Mouse (Mus musculus): ENCODE data around the gene Cldn3.

GRCm38 (mm10) chr5:135008671-135009589 lies 22.9 kb downstream of the Cldn3 start, which contains the start of gene Abhd11:
- TF ChIP-seq CTCF (IDR thresholded peaks at IDR 0.05; ENCODE audit: borderline replicate concordance, control insufficient read depth, extremely low read depth, insufficient read depth, low read length, poor library complexity) (peak; percentile 2; the same call in 1 of the 2 replicates), POLR2A (IDR thresholded peaks at IDR 0.05; ENCODE audit: control insufficient read depth, extremely low read depth, insufficient read depth, low read length, poor library complexity) (peak; percentile 61; the same call in 1 of the 2 replicates)

Measured in thymus, adult 2 months (tissue).